In genomic region chr19:47304170-47304745, GRCm38 (mm10) we compare ENCODE assay signal across 19 mouse cellular contexts.
DNase-seq lines count a peak whose midpoint lies in the region; TF ChIP-seq lines count a peak whose summit lies in the region.
"Had no signal": no experiment of that assay in that cellular context is flagged by ENCODE, and none has a peak within 500 bp of the region (broad histone marks: within the 10 kb centered on the region; RNA-seq: fewer than 3 reads in every experiment).

No protein-coding gene starts in this region.

- H3K4me1 ChIP-seq in brown adipose tissue, adult 24 weeks (ENCODE audit: control insufficient read depth, insufficient read depth, insufficient read length, low read length), result peaks cover 48% of the 10 kb centered on the region

- intact Hi-C loops in gastrocnemius, adult 2 months (cut with DNase I), result no loop called here
- intact Hi-C loops in gastrocnemius, postnatal 14 days (cut with DNase I; ENCODE audit: low total_unique reads), result no loop called here

- DNase-seq in gastrocnemius, adult 2 months, result no peak
- DNase-seq in gastrocnemius, postnatal 14 days, result no peak
- DNase-seq in cerebellum, adult 18-20 months, result peak; percentile 77
- DNase-seq in cerebellum, postnatal 36 days, result peak; percentile 78 to 83
- DNase-seq in layer of hippocampus, postnatal 10 days (ENCODE audit: low spot score in 2 of 2), result no peak
- no peak for DNase-seq in spleen, postnatal 4 days (ENCODE audit: low spot score in 2 of 2)
- DNase-seq in testis, postnatal 10 days (ENCODE audit: low spot score), result no peak
- DNase-seq: heart, adult 11 months; heart, postnatal 4 days; kidney, adult 2 months; kidney, postnatal 25 days; lung, embryonic 14.5 days; right cerebral cortex, postnatal 14 days; thymus, postnatal 4 days had no signal

- no peak for TF ChIP-seq CTCF in gastrocnemius, adult 2 months (IDR thresholded peaks at IDR 0.05)

- peak overlapping the region; percentile 71 for H3K27ac ChIP-seq in gastrocnemius, adult 2 months
- H3K27ac ChIP-seq in brown adipose tissue, adult 24 weeks (replicated peaks; ENCODE audit: low read depth, low read length), result peak overlapping the region; percentile 65
- H3K27ac ChIP-seq: forebrain, embryonic 15.5 days; heart, embryonic 13.5 days; neural tube, embryonic 13.5 days had no signal

- H3K4me3 ChIP-seq in gastrocnemius, adult 2 months, result no peak overlapping the region
- H3K4me3 ChIP-seq in brown adipose tissue, adult 24 weeks (ENCODE audit: insufficient read depth, low read depth, low read length), result no peak overlapping the region
- H3K4me3 ChIP-seq: erythroblast, embryonic 14.5 days; forebrain, embryonic 15.5 days; heart, embryonic 13.5 days; neural tube, embryonic 13.5 days had no signal

Comparison
In these comparisons a context has a peak if more than half of its experiments do, and no peak if none do; other contexts are left out.
1. DNase-seq: peak in cerebellum, adult 18-20 months (2 of 2) and cerebellum, postnatal 36 days (2 of 2); none in gastrocnemius, adult 2 months (single experiment), gastrocnemius, postnatal 14 days (single experiment), layer of hippocampus, postnatal 10 days (0 of 2), spleen, postnatal 4 days (0 of 2) and testis, postnatal 10 days (single experiment).